Mouse (Mus musculus) embryonic facial prominence, embryonic 13.5 days (tissue): ENCODE results near the gene Prss8. TPM values are rescaled to one million over a fixed set of nuclear protein-coding genes. Genes with fewer than 3 reads are reported as not detected.
A peak's percentile ranks its signal among the peaks of the same experiment; 100 is the strongest.

Source experiments
- ATAC-seq: fragments of 200-750 bp; cut with Nextera tagmentation; 2 replicates; pipeline ENCODE4 v1.8.0; 2017; ENCODE audit warnings: low read depth; ENCODE audit not compliant: insufficient number of reproducible peaks, insufficient read depth, low FRiP score, low TSS enrichment
- H3K27ac ChIP-seq: fragments of 300-500 bp; sonication (generic); 2 replicates; pipeline ENCODE4 v1.5.1; 2015; ENCODE audit warnings: moderate library complexity, mild to moderate bottlenecking, inconsistent platforms
- H3K27me3 ChIP-seq: fragments of 300-500 bp; sonication (generic); 2 replicates; pipeline ENCODE4 v1.6.1; 2015; ENCODE audit warnings: mild to moderate bottlenecking, inconsistent platforms
- H3K36me3 ChIP-seq: fragments of 300-500 bp; sonication (generic); 2 replicates; pipeline ENCODE4 v1.6.1; 2015; ENCODE audit warnings: mild to moderate bottlenecking, inconsistent platforms
- H3K4me1 ChIP-seq: fragments of 300-500 bp; sonication (generic); 2 replicates; pipeline ENCODE4 v1.6.1; 2015; ENCODE audit warnings: inconsistent platforms
- H3K4me2 ChIP-seq: fragments of 300-500 bp; sonication (generic); 2 replicates; pipeline ENCODE4 v1.6.1; 2015; ENCODE audit warnings: moderate library complexity, mild to moderate bottlenecking, inconsistent platforms
- H3K4me3 ChIP-seq: fragments of 300-500 bp; sonication (generic); 2 replicates; pipeline ENCODE4 v1.5.1; 2015; ENCODE audit warnings: mild to moderate bottlenecking, inconsistent platforms
- H3K9ac ChIP-seq: fragments of 300-500 bp; sonication (generic); 2 replicates; pipeline ENCODE4 v1.6.1; 2015; ENCODE audit warnings: mild to moderate bottlenecking, inconsistent platforms
- H3K9me3 ChIP-seq: fragments of 300-500 bp; sonication (generic); 2 replicates; pipeline ENCODE4 v1.6.1; 2016; ENCODE audit warnings: inconsistent platforms
- WGBS: fragments of 180-500 bp; shearing (Covaris S2); methylation state at CpG from one replicate; pipeline ENCODE4 v1.1.7; 2015; ENCODE audit warnings: mixed read lengths; 5-methylcytosine and 5-hydroxymethylcytosine counted together
- polyA plus RNA-seq: library from polyadenylated mRNA; unstranded; fragments of >200 nt; fragmentation: Nextera tagmentation; extraction: Ambion mirVana; gene quantifications from 2 replicates; pipeline ENCODE4 v1.2.1, GENCODE M21; 2015

Gene Prss8
- polyA plus RNA-seq, 1 experiment from 2014 or later = 8.7 TPM

DNA sequence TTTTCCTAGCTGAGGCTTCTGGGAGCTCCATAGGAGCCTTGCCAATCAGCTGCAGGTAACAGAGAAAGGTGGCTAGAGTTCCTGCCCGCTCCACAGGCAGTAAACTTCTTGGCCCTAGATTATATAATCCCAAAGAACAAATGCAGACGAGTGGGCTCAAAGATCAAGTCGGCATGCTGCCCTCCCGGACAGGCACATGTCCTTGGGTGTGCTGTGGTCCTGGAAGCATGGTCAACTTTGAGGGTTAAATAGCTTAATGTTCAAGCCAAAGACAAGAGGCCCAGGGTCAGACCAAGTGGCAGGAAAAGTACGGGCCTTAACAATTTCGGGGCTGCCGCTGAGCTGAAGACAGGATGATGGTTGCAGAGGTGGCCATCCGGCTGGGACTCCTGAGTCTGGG lies 3.8 kb downstream of the Prss8 start:
- 84% methylated on average over 8 of the region's 8 CpGs for WGBS
- H3K4me2 ChIP-seq = no peak overlapping the region
- H3K9me3 ChIP-seq = no peaks in the 10 kb centered on the region
- peaks cover 56% of the 10 kb centered on the region for H3K36me3 ChIP-seq
- ATAC-seq = no peak
- H3K4me1 ChIP-seq = peaks cover 16% of the 10 kb centered on the region
- H3K9ac ChIP-seq = no peak overlapping the region
- peaks cover 32% of the 10 kb centered on the region for H3K27me3 ChIP-seq
- peak overlapping the region; percentile 68 for H3K27ac ChIP-seq
- no peak overlapping the region for H3K4me3 ChIP-seq

DNA sequence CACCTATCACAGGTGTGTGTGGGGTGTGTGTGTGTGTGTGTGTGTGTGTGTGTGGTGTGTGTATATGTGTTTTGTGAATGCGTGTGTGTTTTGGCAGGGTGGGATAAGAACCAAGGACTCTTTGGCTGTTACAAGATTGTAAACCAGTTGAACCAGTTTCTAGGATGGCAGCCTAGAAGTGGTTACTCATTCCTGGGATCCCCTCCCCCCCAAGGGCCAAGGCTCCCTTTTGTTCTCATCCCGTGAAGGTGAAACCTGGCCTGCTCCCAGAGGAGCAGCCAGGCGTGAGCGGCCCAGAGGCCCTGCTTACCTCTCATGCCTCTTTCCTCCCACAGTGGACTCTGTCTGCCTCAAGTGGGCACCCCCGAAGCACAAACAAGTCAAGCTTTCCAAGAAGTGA lies 4.7 kb downstream of the Prss8 start:
- H3K4me3 ChIP-seq = no peak overlapping the region
- ATAC-seq = no peak
- 52% methylated on average over 5 of the region's 5 CpGs for WGBS
- H3K4me2 ChIP-seq = no peak overlapping the region
- peaks cover 64% of the 10 kb centered on the region for H3K36me3 ChIP-seq
- no peaks in the 10 kb centered on the region for H3K9me3 ChIP-seq
- H3K27me3 ChIP-seq = peaks cover 27% of the 10 kb centered on the region
- H3K4me1 ChIP-seq = peaks cover 16% of the 10 kb centered on the region
- H3K9ac ChIP-seq = no peak overlapping the region
- peak overlapping the region; percentile 68 for H3K27ac ChIP-seq

- Histone ChIP-seq H3K36me3 (peaks cover 69% of the 10 kb centered on the region), H3K4me3 (no peak overlapping the region), H3K9ac (no peak overlapping the region), H3K4me1 (peaks cover 6% of the 10 kb centered on the region; the same call in 1 of the 2 replicates), H3K27me3 (peaks cover 11% of the 10 kb centered on the region), H3K27ac (no peak overlapping the region), H3K9me3 (no peaks in the 10 kb centered on the region), H3K4me2 (no peak overlapping the region)
- 75% methylated on average over 5 of the region's 5 CpGs for WGBS
- no peak for ATAC-seq
These were observed 6.2 kb downstream of the Prss8 start for GRCm38 (mm10) chr7:127923714-127924113.

DNA sequence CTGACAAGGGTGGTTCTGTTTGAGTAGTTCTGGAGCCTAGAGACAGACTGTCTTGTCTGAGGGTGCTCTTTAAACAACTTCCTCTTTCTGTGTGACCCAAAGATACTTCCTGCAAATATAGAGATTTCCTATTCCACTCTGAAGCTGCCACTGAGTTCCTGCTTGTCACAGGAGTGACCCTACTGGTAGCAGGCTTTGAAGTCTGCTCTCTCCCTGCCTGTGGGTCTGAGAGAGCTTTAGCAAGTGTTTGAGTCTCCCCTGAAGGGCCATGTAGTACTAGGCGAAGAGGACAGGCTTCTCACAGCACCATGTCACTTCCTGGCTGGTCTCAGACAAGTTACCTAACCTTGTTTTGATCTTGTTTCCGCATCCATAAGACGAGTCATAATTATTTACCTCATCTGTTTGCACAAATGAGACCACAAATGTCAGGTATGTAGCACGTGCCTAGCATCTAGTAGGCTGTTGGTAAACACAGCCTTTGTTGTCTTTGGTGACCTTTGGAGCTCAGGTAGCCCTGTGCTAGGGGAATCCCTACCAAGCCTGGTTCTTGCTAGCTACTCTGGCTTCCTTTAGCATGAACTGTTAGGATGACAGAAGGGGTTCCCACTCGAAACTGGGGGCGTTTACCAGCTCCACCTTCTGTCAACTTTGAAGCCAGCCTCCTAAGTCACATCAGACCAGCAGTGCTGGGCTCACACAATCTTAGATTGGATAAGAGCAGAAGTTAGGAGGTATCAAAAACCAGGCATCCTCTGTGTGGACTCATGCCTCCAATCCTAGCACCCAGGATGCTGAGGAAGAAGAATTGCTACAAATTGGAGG lies 7.2 kb downstream of the Prss8 start:
- Histone ChIP-seq H3K4me2 (no peak overlapping the region), H3K4me3 (no peak overlapping the region), H3K9ac (no peak overlapping the region), H3K27me3 (peaks cover 1% of the 10 kb centered on the region; the same call in 1 of the 2 replicates), H3K4me1 (peaks cover 6% of the 10 kb centered on the region; the same call in 1 of the 2 replicates), H3K9me3 (no peaks in the 10 kb centered on the region), H3K27ac (no peak overlapping the region), H3K36me3 (peaks cover 79% of the 10 kb centered on the region)
- ATAC-seq = no peak
- WGBS = 82% methylated on average over 6 of the region's 6 CpGs

GRCm38 (mm10) chr7:127921516-127921915 lies 8.4 kb downstream of the Prss8 start:
- H3K27ac ChIP-seq = no peak overlapping the region
- no peak overlapping the region for H3K9ac ChIP-seq
- WGBS = 70% methylated on average over 8 of the region's 8 CpGs
- no peak overlapping the region for H3K4me3 ChIP-seq
- H3K36me3 ChIP-seq = peaks cover 82% of the 10 kb centered on the region
- H3K27me3 ChIP-seq = no peaks in the 10 kb centered on the region
- H3K9me3 ChIP-seq = no peaks in the 10 kb centered on the region
- peaks cover 6% of the 10 kb centered on the region; the same call in 1 of the 2 replicates for H3K4me1 ChIP-seq
- no peak for ATAC-seq
- H3K4me2 ChIP-seq = no peak overlapping the region

DNA sequence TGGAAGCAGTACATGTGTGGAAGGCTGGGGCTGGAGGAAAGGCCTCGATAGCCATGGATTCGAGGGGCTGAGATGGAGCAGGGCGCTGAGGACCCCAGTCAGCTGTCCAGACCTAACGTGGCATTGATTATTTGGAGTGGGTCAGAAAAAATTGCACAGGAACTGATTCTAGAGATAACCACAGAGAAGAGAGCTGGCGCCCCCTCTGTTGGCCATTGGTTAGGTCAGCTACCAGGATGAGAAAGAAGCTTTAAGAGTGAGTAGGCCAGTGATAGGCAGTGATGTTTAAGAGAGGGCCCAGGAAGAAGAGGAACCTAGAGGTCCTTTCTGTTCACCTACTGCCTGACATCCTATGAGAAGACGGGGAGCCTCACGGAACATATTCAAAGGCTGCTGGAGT lies 10.6 kb downstream of the Prss8 start:
- Histone ChIP-seq H3K9ac (no peak overlapping the region), H3K27me3 (no peaks in the 10 kb centered on the region), H3K4me1 (no peaks in the 10 kb centered on the region), H3K4me3 (no peak overlapping the region), H3K4me2 (no peak overlapping the region), H3K9me3 (no peaks in the 10 kb centered on the region), H3K27ac (no peak overlapping the region), H3K36me3 (peaks cover 77% of the 10 kb centered on the region)
- 74% methylated on average over 7 of the region's 7 CpGs for WGBS
- no peak for ATAC-seq

- H3K4me2 ChIP-seq = no peak overlapping the region
- H3K9ac ChIP-seq = no peak overlapping the region
- H3K4me1 ChIP-seq = peaks cover 3% of the 10 kb centered on the region
- no peak for ATAC-seq
- H3K4me3 ChIP-seq = no peak overlapping the region
- 54% methylated on average over 3 of the region's 3 CpGs for WGBS
- H3K36me3 ChIP-seq = peaks cover 67% of the 10 kb centered on the region
- no peaks in the 10 kb centered on the region for H3K9me3 ChIP-seq
- no peaks in the 10 kb centered on the region for H3K27me3 ChIP-seq
- H3K27ac ChIP-seq = no peak overlapping the region
These were observed 11.7 kb downstream of the Prss8 start for GRCm38 (mm10) chr7:127918203-127918602.

DNA sequence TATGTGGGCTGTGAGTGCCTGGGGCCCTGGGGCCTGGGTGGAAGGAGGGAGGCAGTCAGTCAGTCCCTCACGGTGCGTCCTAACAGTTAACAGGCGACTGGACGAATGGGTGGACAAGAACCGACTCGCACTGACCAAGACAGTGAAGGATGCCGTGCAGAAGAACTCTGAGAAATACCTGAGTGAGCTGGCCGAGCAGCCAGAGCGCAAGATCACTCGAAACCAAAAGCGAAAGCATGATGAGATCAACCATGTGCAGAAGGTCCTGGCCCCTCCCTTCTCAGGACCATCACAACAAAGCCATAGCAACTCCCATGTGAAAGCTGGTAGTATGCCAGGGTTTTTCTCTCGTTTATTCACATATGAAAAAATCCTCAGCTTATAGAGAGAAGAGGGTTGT lies 14.6 kb downstream of the Prss8 start:
- Histone ChIP-seq H3K27ac (no peak overlapping the region), H3K4me2 (no peak overlapping the region), H3K9me3 (no peaks in the 10 kb centered on the region), H3K9ac (no peak overlapping the region), H3K27me3 (no peaks in the 10 kb centered on the region), H3K4me3 (no peak overlapping the region), H3K4me1 (peaks cover 6% of the 10 kb centered on the region), H3K36me3 (peaks cover 42% of the 10 kb centered on the region)
- ATAC-seq = no peak
- WGBS = 87% methylated on average over 12 of the region's 12 CpGs

GRCm38 (mm10) chr7:127912938-127913337 lies 17.0 kb downstream of the Prss8 start:
- ATAC-seq = no peak
- Histone ChIP-seq H3K9me3 (no peaks in the 10 kb centered on the region), H3K36me3 (peaks cover 51% of the 10 kb centered on the region), H3K4me1 (peaks cover 6% of the 10 kb centered on the region), H3K4me2 (peak overlapping the region; percentile 64), H3K4me3 (peak overlapping the region; percentile 95), H3K27ac (peak overlapping the region; percentile 87; the same call in 1 of the 2 replicates), H3K27me3 (no peaks in the 10 kb centered on the region), H3K9ac (peak overlapping the region; percentile 83)
- WGBS = 27% methylated on average over 4 of the region's 4 CpGs

- Histone ChIP-seq H3K36me3 (peaks cover 52% of the 10 kb centered on the region), H3K9ac (peak within 1 kb of the TSS; percentile 83), H3K4me3 (peak within 1 kb of the TSS; percentile 95), H3K9me3 (no peaks in the 10 kb centered on the region), H3K4me2 (peak within 1 kb of the TSS; percentile 64), H3K27me3 (no peaks in the 10 kb centered on the region), H3K4me1 (peaks cover 6% of the 10 kb centered on the region), H3K27ac (peak within 1 kb of the TSS; percentile 87)
- peak; percentile 92 for ATAC-seq
- under 1% methylated on average over 40 of the region's 40 CpGs for WGBS
These were observed 17.6 kb downstream of the Prss8 start, which contains the start of gene Kat8 for GRCm38 (mm10) chr7:127912190-127912871. TSS of gene Kat8 (plus strand) at chr7:127912516.

DNA sequence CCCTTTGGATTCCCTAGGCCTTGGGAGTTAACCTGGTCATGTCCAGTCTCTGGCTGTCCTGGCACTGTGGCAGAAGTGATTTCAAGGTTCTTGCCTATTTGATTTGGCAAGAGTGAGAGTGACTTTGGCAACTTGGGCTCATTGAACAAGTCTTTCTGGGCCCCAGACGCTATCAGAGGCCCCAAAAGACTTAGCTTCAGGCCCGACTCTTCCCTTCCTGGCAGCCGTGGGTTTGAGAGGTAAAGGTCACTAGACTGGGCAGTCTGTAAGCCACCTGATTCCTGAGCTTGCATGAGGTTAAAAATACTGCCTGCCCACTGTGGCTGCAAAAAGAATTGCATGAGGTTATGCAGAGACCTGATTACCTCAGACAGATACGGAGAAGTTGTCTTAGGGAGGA lies 21.2 kb downstream of the Prss8 start:
- no peak overlapping the region for H3K4me3 ChIP-seq
- ATAC-seq = no peak
- H3K9me3 ChIP-seq = no peaks in the 10 kb centered on the region
- H3K27me3 ChIP-seq = no peaks in the 10 kb centered on the region
- peaks cover 22% of the 10 kb centered on the region for H3K4me1 ChIP-seq
- no peak overlapping the region for H3K9ac ChIP-seq
- WGBS = 93% methylated on average over 4 of the region's 4 CpGs
- H3K36me3 ChIP-seq = peaks cover 52% of the 10 kb centered on the region
- H3K4me2 ChIP-seq = no peak overlapping the region
- no peak overlapping the region for H3K27ac ChIP-seq

GRCm38 (mm10) chr7:127907939-127908338 lies 22.0 kb downstream of the Prss8 start:
- Histone ChIP-seq H3K4me2 (no peak overlapping the region), H3K9me3 (no peaks in the 10 kb centered on the region), H3K4me1 (peaks cover 16% of the 10 kb centered on the region), H3K4me3 (no peak overlapping the region), H3K9ac (no peak overlapping the region), H3K27me3 (no peaks in the 10 kb centered on the region), H3K36me3 (peaks cover 52% of the 10 kb centered on the region), H3K27ac (no peak overlapping the region)
- no peak for ATAC-seq
- whole genome bisulfite sequencing = 94% methylated on average over 12 of the region's 12 CpGs
